Mouse (Mus musculus): Measurements from ENCODE around the gene Pemt. TPM values are rescaled to one million over a fixed set of nuclear protein-coding genes. Genes with fewer than 3 reads are reported as not detected.
A peak's percentile ranks its signal among the peaks of the same experiment; 100 is the strongest.

Pemt gene
- polyA plus RNA-seq, 1 experiment from 2014 or later: 7.7 TPM

- no peaks in the 10 kb centered on the region for H3K27me3 ChIP-seq (ENCODE audit: control insufficient read depth, insufficient read depth, low read length)
- no peak overlapping the region for H3K9ac ChIP-seq
- no peaks in the 10 kb centered on the region for H3K4me1 ChIP-seq (replicated peaks; ENCODE audit: control insufficient read depth, insufficient read depth, low read length)
- no peaks in the 10 kb centered on the region for H3K9me3 ChIP-seq (ENCODE audit: control insufficient read depth, low read length)
- H3K4me2 ChIP-seq (replicated peaks): no peak overlapping the region
- H3K36me3 ChIP-seq (replicated peaks; ENCODE audit: control insufficient read depth, insufficient read depth): no peaks in the 10 kb centered on the region
- no peak overlapping the region for H3K4me3 ChIP-seq (replicated peaks; ENCODE audit: low read length)
- ATAC-seq (ENCODE audit: low FRiP score) (no peak), DNase-seq (ENCODE audit: low spot score) (no peak)
- H3K27ac ChIP-seq: no peak overlapping the region
- 82% methylated on average over 4 of the region's 4 CpGs for WGBS
Observed at GRCm38 (mm10) chr11:60061504-60062006, 15.3 kb upstream of the Pemt start.

GRCm38 (mm10) chr11:60060026-60060425 lies 13.7 kb upstream of the Pemt start:
- WGBS: 96% methylated on average over 2 of the region's 2 CpGs

GRCm38 (mm10) chr11:60058441-60058840 lies 12.2 kb upstream of the Pemt start:
- Histone ChIP-seq H3K36me3 (replicated peaks; ENCODE audit: control insufficient read depth, insufficient read depth) (no peaks in the 10 kb centered on the region), H3K4me1 (replicated peaks; ENCODE audit: control insufficient read depth, insufficient read depth, low read length) (no peaks in the 10 kb centered on the region), H3K4me3 (replicated peaks; ENCODE audit: low read length) (no peak overlapping the region), H3K9me3 (ENCODE audit: control insufficient read depth, low read length) (no peaks in the 10 kb centered on the region), H3K27me3 (ENCODE audit: control insufficient read depth, insufficient read depth, low read length) (no peaks in the 10 kb centered on the region), H3K4me2 (replicated peaks) (no peak overlapping the region), H3K27ac (no peak overlapping the region), H3K9ac (no peak overlapping the region)
- ATAC-seq (ENCODE audit: low FRiP score) (no peak), DNase-seq (ENCODE audit: low spot score) (no peak)
- 86% methylated on average over 10 of the region's 10 CpGs for WGBS

More at GRCm38 (mm10) chr11:60060026-60060425, 13.7 kb upstream of the Pemt start:
- Histone ChIP-seq H3K27me3 (ENCODE audit: control insufficient read depth, insufficient read depth, low read length) (no peaks in the 10 kb centered on the region), H3K4me3 (replicated peaks; ENCODE audit: low read length) (no peak overlapping the region), H3K4me1 (replicated peaks; ENCODE audit: control insufficient read depth, insufficient read depth, low read length) (no peaks in the 10 kb centered on the region), H3K27ac (no peak overlapping the region), H3K9me3 (ENCODE audit: control insufficient read depth, low read length) (no peaks in the 10 kb centered on the region), H3K4me2 (replicated peaks) (no peak overlapping the region), H3K9ac (no peak overlapping the region), H3K36me3 (replicated peaks; ENCODE audit: control insufficient read depth, insufficient read depth) (no peaks in the 10 kb centered on the region)
- DNase-seq (ENCODE audit: low spot score) (no peak), ATAC-seq (ENCODE audit: low FRiP score) (no peak)

GRCm38 (mm10) chr11:60057987-60058386 lies 11.7 kb upstream of the Pemt start:
- 75% methylated on average over 2 of the region's 2 CpGs for WGBS
- no peak for DNase-seq (ENCODE audit: low spot score)
- H3K4me3 ChIP-seq (replicated peaks; ENCODE audit: low read length): no peak overlapping the region

GRCm38 (mm10) chr11:60056520-60056919 lies 10.2 kb upstream of the Pemt start:
- Histone ChIP-seq H3K9ac (no peak overlapping the region), H3K9me3 (ENCODE audit: control insufficient read depth, low read length) (no peaks in the 10 kb centered on the region), H3K36me3 (replicated peaks; ENCODE audit: control insufficient read depth, insufficient read depth) (no peaks in the 10 kb centered on the region), H3K27me3 (ENCODE audit: control insufficient read depth, insufficient read depth, low read length) (no peaks in the 10 kb centered on the region), H3K4me2 (replicated peaks) (no peak overlapping the region), H3K27ac (no peak overlapping the region), H3K4me1 (replicated peaks; ENCODE audit: control insufficient read depth, insufficient read depth, low read length) (no peaks in the 10 kb centered on the region), H3K4me3 (replicated peaks; ENCODE audit: low read length) (no peak overlapping the region)
- WGBS: 82% methylated on average over 6 of the region's 6 CpGs
- ATAC-seq (ENCODE audit: low FRiP score): no peak
- DNase-seq (ENCODE audit: low spot score): no peak

More at GRCm38 (mm10) chr11:60057987-60058386, 11.7 kb upstream of the Pemt start:
- Histone ChIP-seq H3K9me3 (ENCODE audit: control insufficient read depth, low read length) (no peaks in the 10 kb centered on the region), H3K27ac (no peak overlapping the region), H3K4me2 (replicated peaks) (no peak overlapping the region), H3K27me3 (ENCODE audit: control insufficient read depth, insufficient read depth, low read length) (no peaks in the 10 kb centered on the region), H3K9ac (no peak overlapping the region), H3K36me3 (replicated peaks; ENCODE audit: control insufficient read depth, insufficient read depth) (no peaks in the 10 kb centered on the region), H3K4me1 (replicated peaks; ENCODE audit: control insufficient read depth, insufficient read depth, low read length) (no peaks in the 10 kb centered on the region)
- no peak for ATAC-seq (ENCODE audit: low FRiP score)

GRCm38 (mm10) chr11:60048841-60049240 lies 2.6 kb upstream of the Pemt start:
- H3K4me2 ChIP-seq (replicated peaks): no peak overlapping the region
- no peak overlapping the region for H3K4me3 ChIP-seq (replicated peaks; ENCODE audit: low read length)
- no peak for DNase-seq (ENCODE audit: low spot score)
- no peaks in the 10 kb centered on the region for H3K36me3 ChIP-seq (replicated peaks; ENCODE audit: control insufficient read depth, insufficient read depth)
- H3K9ac ChIP-seq: no peak overlapping the region
- peaks cover 6% of the 10 kb centered on the region for H3K4me1 ChIP-seq (replicated peaks; ENCODE audit: control insufficient read depth, insufficient read depth, low read length)
- H3K9me3 ChIP-seq (ENCODE audit: control insufficient read depth, low read length): no peaks in the 10 kb centered on the region
- no peak overlapping the region for H3K27ac ChIP-seq
- ATAC-seq (ENCODE audit: low FRiP score): no peak
- 97% methylated on average over 2 of the region's 2 CpGs for WGBS
- no peaks in the 10 kb centered on the region for H3K27me3 ChIP-seq (ENCODE audit: control insufficient read depth, insufficient read depth, low read length)

- no peaks in the 10 kb centered on the region for H3K36me3 ChIP-seq (replicated peaks; ENCODE audit: control insufficient read depth, insufficient read depth)
- H3K4me1 ChIP-seq (replicated peaks; ENCODE audit: control insufficient read depth, insufficient read depth, low read length): peaks cover 6% of the 10 kb centered on the region
- no peaks in the 10 kb centered on the region for H3K9me3 ChIP-seq (ENCODE audit: control insufficient read depth, low read length)
- H3K4me2 ChIP-seq (replicated peaks): peak overlapping the region; percentile 63
- no peaks in the 10 kb centered on the region for H3K27me3 ChIP-seq (ENCODE audit: control insufficient read depth, insufficient read depth, low read length)
- ATAC-seq (ENCODE audit: low FRiP score) (peak; percentile 34; the same call in 1 of the 2 replicates), DNase-seq (ENCODE audit: low spot score) (no peak)
- H3K9ac ChIP-seq: peak overlapping the region; percentile 57
- WGBS: 7% methylated on average over 3 of the region's 3 CpGs
- H3K4me3 ChIP-seq (replicated peaks; ENCODE audit: low read length): peak overlapping the region; percentile 45
- H3K27ac ChIP-seq: 0 out of 2 replicates have a peak overlapping the region, but pooled peaks have one; percentile 87
Observed at GRCm38 (mm10) chr11:60045676-60046057, 622 bp downstream of the Pemt start.

GRCm38 (mm10) chr11:60044777-60045176 lies 1.5 kb downstream of the Pemt start:
- H3K27me3 ChIP-seq (ENCODE audit: control insufficient read depth, insufficient read depth, low read length): no peaks in the 10 kb centered on the region
- H3K4me1 ChIP-seq (replicated peaks; ENCODE audit: control insufficient read depth, insufficient read depth, low read length): peaks cover 6% of the 10 kb centered on the region
- DNase-seq (ENCODE audit: low spot score) (no peak), ATAC-seq (ENCODE audit: low FRiP score) (no peak)
- H3K9ac ChIP-seq: no peak overlapping the region
- H3K4me2 ChIP-seq (replicated peaks): no peak overlapping the region
- WGBS: 91% methylated on average over 1 of the region's 1 CpGs
- no peaks in the 10 kb centered on the region for H3K9me3 ChIP-seq (ENCODE audit: control insufficient read depth, low read length)
- no peak overlapping the region for H3K4me3 ChIP-seq (replicated peaks; ENCODE audit: low read length)
- no peaks in the 10 kb centered on the region for H3K36me3 ChIP-seq (replicated peaks; ENCODE audit: control insufficient read depth, insufficient read depth)
- no peak overlapping the region for H3K27ac ChIP-seq

GRCm38 (mm10) chr11:60042277-60042676 lies 4.0 kb downstream of the Pemt start:
- no peaks in the 10 kb centered on the region for H3K27me3 ChIP-seq (ENCODE audit: control insufficient read depth, insufficient read depth, low read length)
- ATAC-seq (ENCODE audit: low FRiP score): no peak
- no peak overlapping the region for H3K27ac ChIP-seq
- H3K9me3 ChIP-seq (ENCODE audit: control insufficient read depth, low read length): no peaks in the 10 kb centered on the region
- H3K4me1 ChIP-seq (replicated peaks; ENCODE audit: control insufficient read depth, insufficient read depth, low read length): peaks cover 6% of the 10 kb centered on the region
- H3K4me3 ChIP-seq (replicated peaks; ENCODE audit: low read length): no peak overlapping the region
- H3K36me3 ChIP-seq (replicated peaks; ENCODE audit: control insufficient read depth, insufficient read depth): no peaks in the 10 kb centered on the region
- DNase-seq (ENCODE audit: low spot score): no peak
- no peak overlapping the region for H3K9ac ChIP-seq
- no peak overlapping the region for H3K4me2 ChIP-seq (replicated peaks)
